Mouse (Mus musculus) thymus, adult 2 months (tissue): ENCODE results near the gene Tlr4.

ENCODE experiments used
- CTCF ChIP-seq: fragments of 200-500 bp; IDR thresholded peaks from 2 replicates; pipeline ENCODE4 v1.5.1; 2012; ENCODE audit warnings: mild to moderate bottlenecking, control low read depth, low read length, moderate library complexity, borderline replicate concordance; ENCODE audit not compliant: control insufficient read depth, poor library complexity, insufficient read depth; ENCODE audit errors: extremely low read depth
- POLR2A ChIP-seq: fragments of 200-500 bp; IDR thresholded peaks from 2 replicates; pipeline ENCODE4 v1.6.1; 2012; ENCODE audit warnings: mild to moderate bottlenecking, low read length, control low read depth, moderate library complexity; ENCODE audit not compliant: control insufficient read depth, poor library complexity, insufficient read depth; ENCODE audit errors: extremely low read depth

DNA sequence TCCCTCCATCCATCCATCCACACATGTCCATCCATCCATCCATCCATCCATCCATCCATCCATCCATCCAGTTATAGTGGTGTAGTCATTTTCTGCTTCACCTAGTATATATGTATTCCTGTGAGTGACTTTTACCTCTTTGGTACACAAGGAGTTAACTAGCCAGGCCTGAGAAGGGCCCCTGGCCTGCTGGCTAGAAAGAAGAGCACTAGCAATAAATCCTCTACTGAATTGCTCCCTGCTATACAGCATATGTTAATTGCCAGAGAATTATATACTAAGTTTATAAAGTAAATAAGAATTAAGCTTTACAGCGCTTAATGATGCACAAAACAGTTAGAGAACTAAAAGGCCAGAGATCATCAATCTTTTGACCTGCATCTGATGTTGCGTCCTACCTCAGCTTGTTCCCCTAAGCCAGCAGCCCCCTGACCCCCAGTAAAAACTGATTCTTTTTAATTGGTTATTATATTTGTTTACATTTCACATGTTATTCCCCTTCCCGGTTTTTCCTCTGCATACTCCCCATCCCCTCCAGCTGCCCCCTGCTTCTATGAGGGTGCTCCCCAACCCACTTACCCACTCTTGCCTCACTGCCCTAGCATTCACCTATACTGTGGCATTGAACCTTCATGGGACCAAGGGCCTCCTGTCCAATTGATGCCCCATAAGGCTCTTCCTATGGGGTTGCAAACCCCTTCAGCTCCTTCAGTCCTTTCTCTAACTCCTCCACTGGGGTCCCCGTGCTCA lies 22.7 kb upstream of the Tlr4 start:
- TF ChIP-seq CTCF (no peak), POLR2A (no peak)
